Mouse (Mus musculus): ENCODE measurements around the gene Higd1c.

The Higd1c gene

GRCm38 (mm10) chr15:100433234-100433633, 68.9 kb downstream of the Higd1c start:
- peak in 1 of 2 experiments; percentile 38 for DNase-seq (ENCODE audit: inconsistent age in 2 of 2, low spot score in 1 of 2)

All from adrenal gland, adult (tissue).